ENCODE assay signal across 10 mouse cellular contexts in genomic region chr15:78527973-78528372, GRCm38 (mm10). TPM values are rescaled to one million over a fixed set of nuclear protein-coding genes. Genes with fewer than 3 reads are reported as not detected.
DNase-seq lines count a peak whose midpoint lies in the region; ATAC-seq and TF ChIP-seq lines count a peak whose summit lies in the region.
"Had no signal": no experiment of that assay in that cellular context is flagged by ENCODE, and none has a peak within 500 bp of the region (broad histone marks: within the 10 kb centered on the region; RNA-seq: fewer than 3 reads in every experiment).

No protein-coding gene starts in this region.

- no peaks in the 10 kb centered on the region for H3K27me3 ChIP-seq in heart, embryonic 16.5 days (ENCODE audit: control insufficient read depth, insufficient read depth, low read length)

- DNase-seq in adrenal gland, adult 2 months, result peak; percentile 67
- no peak for DNase-seq in adrenal gland, adult 8-10 months
- DNase-seq in retina, postnatal 1 day, result peak; percentile 59
- DNase-seq in retina, embryonic 14.5 days (ENCODE audit: low spot score), result no peak
- peak; percentile 72 to 79 for DNase-seq in layer of hippocampus, adult 2 months (ENCODE audit: low spot score in 2 of 2)
- peak; percentile 51 to 53 for DNase-seq in spleen, postnatal 36 days (ENCODE audit: low spot score in 2 of 2)

- TF ChIP-seq CTCF in layer of hippocampus, adult 2 months (conservative IDR thresholded peaks at IDR 0.05), result no peak

- peak overlapping the region; percentile 11; the same call in 1 of the 2 replicates for H3K9ac ChIP-seq in heart, embryonic 16.5 days (ENCODE audit: low read length)
- H3K9ac ChIP-seq: liver, embryonic 14.5 days had no signal

- ATAC-seq in heart, embryonic 16.5 days (replicated peaks; ENCODE audit: extremely low read depth, insufficient read depth, low FRiP score), result no peak
- no peak for ATAC-seq in erythroblast, adult 5-6 weeks (replicated peaks; ENCODE audit: low FRiP score, poor library complexity, severe bottlenecking)

- 41% methylated on average over 7 of the region's 7 CpGs for WGBS in heart, embryonic 16.5 days

- H3K4me3 ChIP-seq in heart, embryonic 16.5 days (ENCODE audit: low read length), result no peak overlapping the region
- H3K4me3 ChIP-seq in layer of hippocampus, adult 2 months, result no peak overlapping the region

- H3K36me3 ChIP-seq in heart, embryonic 16.5 days (ENCODE audit: control insufficient read depth, insufficient read depth), result no peaks in the 10 kb centered on the region

- H3K4me1 ChIP-seq in heart, embryonic 16.5 days (ENCODE audit: control insufficient read depth, insufficient read depth, low read length), result peaks cover 33% of the 10 kb centered on the region

- peak overlapping the region; percentile 70 for H3K4me2 ChIP-seq in heart, embryonic 16.5 days (ENCODE audit: low read depth, low read length)

- H3K9me3 ChIP-seq in heart, embryonic 16.5 days (replicated peaks; ENCODE audit: control insufficient read depth, low read length), result no peaks in the 10 kb centered on the region

- peak overlapping the region; percentile 97 for H3K27ac ChIP-seq in heart, embryonic 16.5 days (ENCODE audit: low read length)
- peak overlapping the region; percentile 93 for H3K27ac ChIP-seq in layer of hippocampus, adult 2 months
- H3K27ac ChIP-seq: liver, embryonic 14.5 days had no signal

RNA-seq across cellular contexts. Expression of gene C1qtnf6, which starts 3.2 kb away (rescaled TPM):
- total RNA-seq in adrenal gland, adult 2 months (2021), result 10 to 100 TPM; 16.9 to 30.1 TPM
- 63.2 and 92.2 TPM in 2 replicates for polyA plus RNA-seq in adrenal gland, adult 2 months (2012; rRNA removed)
- 10 to 100 TPM; 19.3 to 41.2 (median 31.8) TPM for total RNA-seq in adrenal gland, adult 8-10 months (2022)
- polyA plus RNA-seq in heart, embryonic 16.5 days (2015; fragmentation: Nextera tagmentation; extraction: Ambion mirVana), result 33.1 and 33.5 TPM in 2 replicates
- 1 to 10 TPM; 4.5 to 5.2 TPM for total RNA-seq in layer of hippocampus, adult 2 months (2021)
- not detected in 2 replicates for total RNA-seq in erythroblast, adult 5-6 weeks (2015; ENCODE audit: low replicate concordance)
- total RNA-seq in erythroblast, adult 5-6 weeks (2017; ENCODE audit: low replicate concordance), result 0.28 and 0.43 TPM in 2 replicates

RNA-seq across cellular contexts. Expression of gene Sstr3, which starts 16.5 kb away (rescaled TPM):
- total RNA-seq in adrenal gland, adult 2 months (2021), result 1 to 10 TPM in 1 of 2 experiments, under 1 TPM in 1; 0.43 to 1.6 TPM
- polyA plus RNA-seq in adrenal gland, adult 2 months (2012; rRNA removed), result 0.16 and 0.93 TPM in 2 replicates
- total RNA-seq in adrenal gland, adult 8-10 months (2022), result under 1 TPM; 0.31 to 0.91 (median 0.49) TPM
- 0.09 TPM in 1 of 2 replicates, not detected in the other for polyA plus RNA-seq in heart, embryonic 16.5 days (2015; fragmentation: Nextera tagmentation; extraction: Ambion mirVana)
- 10 to 100 TPM; 25.2 to 25.8 TPM for total RNA-seq in layer of hippocampus, adult 2 months (2021)
- total RNA-seq in erythroblast, adult 5-6 weeks (2015; ENCODE audit: low replicate concordance), result not detected in 2 replicates
- not detected in 2 replicates for total RNA-seq in erythroblast, adult 5-6 weeks (2017; ENCODE audit: low replicate concordance)
- polyA plus RNA-seq: embryonic facial prominence, embryonic 11.5 days had no signal

RNA-seq across cellular contexts. Expression of gene Il2rb, which starts 32.9 kb away (rescaled TPM):
- 1 to 10 TPM; 1.3 to 1.5 TPM for total RNA-seq in adrenal gland, adult 2 months (2021)
- 3.8 and 4.9 TPM in 2 replicates for polyA plus RNA-seq in adrenal gland, adult 2 months (2012; rRNA removed)
- total RNA-seq in adrenal gland, adult 8-10 months (2022), result 1 to 10 TPM; 1.2 to 2.7 (median 1.9) TPM
- polyA plus RNA-seq in heart, embryonic 16.5 days (2015; fragmentation: Nextera tagmentation; extraction: Ambion mirVana), result 1.8 and 4.9 TPM in 2 replicates
- under 1 TPM in 1 of 2 experiments, not detected in 1; 0.20 TPM for total RNA-seq in layer of hippocampus, adult 2 months (2021)
- 0.42 and 9.0 TPM in 2 replicates for total RNA-seq in erythroblast, adult 5-6 weeks (2015; ENCODE audit: low replicate concordance)
- 0.28 and 1.0 TPM in 2 replicates for total RNA-seq in erythroblast, adult 5-6 weeks (2017; ENCODE audit: low replicate concordance)

RNA-seq across cellular contexts. Expression of gene Rac2, which starts 44.6 kb away (rescaled TPM):
- 1 to 10 TPM; 8.1 to 9.6 TPM for total RNA-seq in adrenal gland, adult 2 months (2021)
- 33.4 and 40.2 TPM in 2 replicates for polyA plus RNA-seq in adrenal gland, adult 2 months (2012; rRNA removed)
- total RNA-seq in adrenal gland, adult 8-10 months (2022), result 10 to 100 TPM in 2 of 4 experiments, 1 to 10 TPM in 2; 4.2 to 19.0 (median 7.7) TPM
- 38.2 and 88.5 TPM in 2 replicates for polyA plus RNA-seq in heart, embryonic 16.5 days (2015; fragmentation: Nextera tagmentation; extraction: Ambion mirVana)
- 1 to 10 TPM; 2.2 to 3.7 TPM for total RNA-seq in layer of hippocampus, adult 2 months (2021)
- 142 and 153 TPM in 2 replicates for total RNA-seq in erythroblast, adult 5-6 weeks (2015; ENCODE audit: low replicate concordance)
- 34.3 and 78.9 TPM in 2 replicates for total RNA-seq in erythroblast, adult 5-6 weeks (2017; ENCODE audit: low replicate concordance)

RNA-seq across cellular contexts. Expression of gene Tmprss6, which starts 59.5 kb away (rescaled TPM):
- total RNA-seq in adrenal gland, adult 2 months (2021), result 1 to 10 TPM in 1 of 2 experiments, under 1 TPM in 1; 0.59 to 3.3 TPM
- 3.5 and 4.7 TPM in 2 replicates for polyA plus RNA-seq in adrenal gland, adult 2 months (2012; rRNA removed)
- 1 to 10 TPM; 1.1 to 2.8 (median 2.0) TPM for total RNA-seq in adrenal gland, adult 8-10 months (2022)
- 0.38 and 0.79 TPM in 2 replicates for polyA plus RNA-seq in heart, embryonic 16.5 days (2015; fragmentation: Nextera tagmentation; extraction: Ambion mirVana)
- total RNA-seq in layer of hippocampus, adult 2 months (2021), result 1 to 10 TPM; 1.9 to 3.0 TPM
- total RNA-seq in erythroblast, adult 5-6 weeks (2015; ENCODE audit: low replicate concordance), result 1.0 TPM in 1 of 2 replicates, not detected in the other
- 0.70 TPM in 1 of 2 replicates, not detected in the other for total RNA-seq in erythroblast, adult 5-6 weeks (2017; ENCODE audit: low replicate concordance)

Comparison
In these comparisons a context has a peak if more than half of its experiments do, and no peak if none do; other contexts are left out.
1. DNase-seq: peak in adrenal gland, adult 2 months (single experiment), retina, postnatal 1 day (single experiment), layer of hippocampus, adult 2 months (2 of 2) and spleen, postnatal 36 days (2 of 2); none in adrenal gland, adult 8-10 months (single experiment) and retina, embryonic 14.5 days (single experiment).
2. RNA of gene Sstr3, which starts 16.5 kb away (total RNA-seq): 25.2 to 25.8 TPM in layer of hippocampus, adult 2 months; 0.43 to 1.6 TPM in adrenal gland, adult 2 months, 0.31 to 0.91 TPM in adrenal gland, adult 8-10 months and not detected in erythroblast, adult 5-6 weeks; every median in the first group is over 10 times any median in the second.